Mouse (Mus musculus) MEL-GATA-1-ER (cell line): ENCODE results near the gene Ino80d.
A peak's percentile ranks its signal among the peaks of the same experiment; 100 is the strongest.

Experiments used
- DNase-seq: peaks from one replicate; pipeline ENCODE4 v3.0.0-alpha.2; 2012; ENCODE audit warnings: low read depth; ENCODE audit errors: extremely low read depth

The Ino80d gene

DNA sequence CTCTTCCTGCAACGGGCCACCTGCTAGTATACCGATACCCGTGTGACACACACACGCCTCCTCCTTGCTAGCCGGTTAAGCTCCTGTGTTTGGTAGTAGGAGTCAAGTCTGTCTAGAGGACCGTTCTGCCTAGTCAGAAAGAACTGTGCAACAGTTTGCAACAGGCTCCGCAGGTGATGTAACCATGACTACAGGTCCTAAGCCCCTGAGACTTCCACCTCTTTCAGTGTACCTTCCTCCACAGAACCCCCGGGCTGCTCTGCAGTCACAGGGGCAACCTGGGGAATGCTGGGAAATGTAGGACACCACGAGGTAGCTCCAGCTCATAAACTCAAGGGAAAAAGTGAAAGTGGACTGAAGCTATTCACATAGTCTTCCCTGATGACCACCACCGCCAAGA is 123.4 kb downstream of the Ino80d start:
- no peak for DNase-seq

DNA sequence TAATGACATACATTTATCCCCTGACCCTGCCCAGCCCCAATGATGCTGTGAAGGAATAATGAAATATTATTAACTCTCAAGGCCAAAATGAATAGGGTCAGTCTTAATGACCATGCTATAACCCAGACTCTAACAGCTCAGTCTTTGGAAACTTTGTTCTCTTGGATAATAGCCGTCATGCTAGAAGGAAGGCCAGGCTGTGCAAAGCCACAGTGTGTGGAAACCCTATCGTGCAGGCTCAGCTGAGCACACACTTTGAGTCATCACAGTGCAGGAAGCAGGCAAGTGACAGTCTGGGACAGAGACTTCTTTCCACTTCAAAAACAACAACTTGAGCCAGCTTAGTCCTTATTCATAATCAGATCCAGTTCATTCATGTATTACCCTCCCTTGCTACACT is 126.9 kb downstream of the Ino80d start:
- no peak for DNase-seq

DNA sequence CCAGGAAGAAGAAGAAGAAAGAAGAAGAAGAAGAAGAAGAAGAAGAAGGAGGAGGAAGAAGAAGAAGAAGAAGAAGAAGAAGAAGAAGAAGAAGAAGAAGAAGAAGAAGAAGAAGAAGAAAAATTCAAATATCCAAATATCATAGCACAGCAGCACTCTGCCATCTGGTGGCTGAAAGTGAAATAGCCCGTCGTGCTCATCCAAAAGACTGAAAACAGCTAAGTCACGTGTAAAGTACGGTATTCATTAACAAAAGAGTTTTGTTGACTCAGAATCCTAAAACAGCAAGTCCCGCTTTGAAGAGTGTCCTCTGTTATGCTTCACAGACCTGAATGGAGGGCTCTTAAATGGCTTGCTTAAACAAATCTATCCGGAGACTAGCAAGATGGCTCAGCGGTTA is 128.2 kb downstream of the Ino80d start:
- DNase-seq: peak; percentile 12

DNA sequence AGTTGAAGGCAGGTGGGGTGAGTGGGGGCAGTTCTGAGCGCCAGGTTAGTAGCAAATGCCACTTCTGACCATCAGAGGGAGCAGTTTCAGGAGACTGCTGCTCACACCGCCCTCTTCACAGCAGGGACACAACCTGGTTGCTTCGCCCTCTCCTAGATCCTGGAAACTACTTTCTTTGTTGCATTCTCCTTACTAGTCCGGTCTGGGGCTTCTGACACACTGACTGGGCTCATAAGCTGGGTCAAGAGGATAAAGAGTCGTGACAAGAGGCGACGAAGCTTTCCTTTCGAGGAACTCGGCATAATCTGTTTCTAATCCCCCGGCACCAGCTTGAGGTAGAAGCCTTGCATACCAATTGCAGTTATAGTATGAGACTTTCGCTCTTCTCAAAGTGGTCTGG is 129.9 kb downstream of the Ino80d start:
- DNase-seq: no peak

DNA sequence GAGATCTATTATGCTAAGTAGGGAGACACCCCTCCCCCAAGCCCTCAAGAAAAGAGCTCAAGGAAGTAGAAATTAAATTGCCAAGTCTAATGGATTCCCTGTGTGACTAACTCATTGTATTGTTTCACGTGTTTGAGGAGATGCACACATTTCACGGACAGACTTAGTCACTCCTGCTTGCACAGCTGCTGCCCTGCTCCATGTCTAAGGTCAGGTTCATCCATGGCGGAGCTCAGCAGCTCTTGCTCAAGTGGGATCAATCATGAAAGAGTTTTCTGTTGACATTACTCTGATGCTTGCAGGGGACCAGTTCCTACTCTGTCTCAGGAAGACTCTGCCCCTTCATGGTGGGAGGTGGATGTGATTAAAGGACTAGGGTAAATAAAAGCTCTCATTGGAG is 137.7 kb downstream of the Ino80d start:
- DNase-seq: no peak

DNA sequence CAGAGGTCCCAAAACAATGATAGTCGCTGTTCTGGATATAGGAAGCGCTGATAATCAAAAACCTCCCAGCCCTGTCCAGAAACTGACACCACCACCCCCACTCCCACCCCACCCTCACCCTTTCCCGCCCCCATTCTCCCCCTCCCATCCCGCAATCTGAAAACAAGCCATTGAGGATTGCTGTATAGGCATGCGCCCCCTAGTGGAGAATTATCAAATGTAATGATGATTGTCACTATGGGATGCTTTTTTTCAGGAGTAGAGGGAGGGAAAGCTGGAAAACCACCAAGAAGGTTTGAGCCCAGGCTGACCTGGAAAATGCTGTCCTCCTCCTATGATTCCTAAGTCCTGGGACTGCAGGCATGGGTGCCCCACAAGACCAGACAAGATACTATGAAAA is 147.6 kb downstream of the Ino80d start:
- no peak for DNase-seq

DNA sequence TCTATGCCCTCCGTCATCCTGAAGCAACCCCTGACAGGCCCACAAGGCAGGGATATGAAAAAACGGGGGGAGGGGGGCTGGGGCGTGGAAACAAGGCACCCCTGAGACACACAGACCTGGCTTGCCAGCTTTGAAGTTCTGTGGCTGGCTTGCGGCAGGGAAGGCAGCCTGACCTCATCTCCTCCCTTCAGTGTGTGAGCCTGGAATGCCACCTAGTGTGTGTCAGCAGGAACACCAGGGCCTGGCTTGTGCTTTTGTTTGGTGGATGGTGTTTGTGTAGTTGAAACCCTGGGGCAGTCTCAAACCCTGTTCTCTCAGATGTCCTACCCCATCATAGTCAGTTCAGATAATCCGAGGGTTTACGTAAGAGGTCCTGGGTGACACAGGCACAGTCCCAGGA is 150.2 kb downstream of the Ino80d start:
- DNase-seq: no peak

DNA sequence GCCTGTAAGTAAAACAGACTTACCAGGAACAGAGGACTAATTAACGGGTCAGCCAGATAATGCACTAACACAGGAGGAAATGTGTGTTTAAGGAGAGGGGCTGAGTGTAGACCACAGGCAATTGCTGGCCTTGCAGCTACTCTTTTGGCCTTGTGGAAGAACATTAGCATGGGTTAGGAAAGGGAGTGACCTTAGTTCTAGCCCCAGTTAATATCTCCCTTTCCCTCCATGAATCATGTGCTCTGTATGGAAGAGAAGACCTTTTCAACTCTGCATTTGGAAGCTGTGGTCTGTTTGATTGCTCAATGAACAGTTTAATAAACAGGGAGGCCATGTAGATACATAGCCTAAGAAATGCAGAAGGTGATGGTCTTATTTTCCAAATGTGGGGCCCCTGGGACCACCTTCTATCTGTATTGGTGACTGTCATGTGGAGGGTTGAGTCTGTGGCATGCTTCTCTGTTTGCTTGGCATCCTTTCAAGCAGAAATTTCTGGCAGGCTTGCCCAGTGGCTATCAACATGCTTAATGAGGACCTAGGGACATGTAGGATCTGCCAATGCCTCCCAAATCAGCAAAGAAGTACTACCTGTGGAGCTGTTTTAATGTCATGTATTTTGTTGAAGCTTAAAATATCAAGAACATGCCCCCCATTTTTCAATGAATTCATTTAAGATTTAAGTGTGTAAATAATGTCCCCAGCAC is 157.4 kb downstream of the Ino80d start:
- no peak for DNase-seq

DNA sequence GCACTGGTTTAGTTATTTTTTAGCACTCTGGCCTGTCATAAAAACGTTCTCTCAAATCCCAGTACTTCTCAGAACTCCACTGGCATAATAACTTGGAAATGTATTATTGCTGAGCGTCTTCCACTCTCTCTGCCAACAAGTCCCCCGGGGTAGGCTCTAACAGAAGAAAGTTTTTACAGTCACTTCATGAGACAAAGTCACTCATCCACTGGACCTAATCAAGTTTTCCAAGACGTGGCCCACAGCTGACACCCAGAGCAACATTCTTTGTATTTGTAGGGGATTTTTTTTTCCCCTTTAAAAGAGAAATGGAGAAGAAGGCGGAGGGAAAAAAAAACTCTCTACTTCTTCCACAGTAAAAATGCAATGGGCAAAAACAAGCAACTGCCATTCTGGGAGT is 157.9 kb downstream of the Ino80d start:
- DNase-seq: no peak

DNA sequence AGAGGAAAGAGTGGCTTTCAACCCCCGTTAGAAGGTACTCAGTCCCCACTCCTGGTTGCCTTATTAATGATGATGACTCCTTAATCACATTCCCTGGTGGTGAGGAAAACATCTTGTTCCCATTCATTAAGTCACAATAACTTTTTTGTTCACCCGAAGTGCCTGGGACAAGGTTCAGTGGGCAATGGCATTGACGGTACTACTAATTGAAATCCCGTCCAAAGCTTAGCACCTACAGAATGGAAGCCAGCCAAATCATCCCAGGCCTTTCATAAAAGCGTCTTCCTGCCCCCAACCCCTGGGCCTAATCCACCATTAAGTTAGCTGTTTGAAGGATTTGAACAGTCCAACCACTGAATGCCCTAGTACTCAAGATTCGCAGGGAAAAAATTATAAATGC is 159.1 kb downstream of the Ino80d start:
- no peak for DNase-seq

DNA sequence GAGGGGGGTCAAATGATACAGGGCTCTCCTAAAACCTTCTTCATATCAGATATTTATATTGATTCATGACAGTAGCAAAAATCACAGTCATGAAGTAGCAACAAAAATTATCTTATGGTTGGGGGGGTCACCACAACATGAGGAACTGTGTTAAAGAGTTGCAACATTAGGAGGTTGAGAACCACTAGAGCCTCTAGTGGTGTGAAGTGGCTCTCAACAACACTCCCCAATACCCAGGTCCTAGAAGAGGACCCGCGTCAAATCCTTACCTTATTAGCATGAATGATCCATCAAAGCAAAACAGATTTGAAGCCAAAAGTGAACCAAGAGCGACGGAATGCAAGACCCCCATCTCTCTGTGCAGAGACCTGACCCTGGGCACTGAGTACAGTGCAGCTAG is 161.4 kb downstream of the Ino80d start:
- no peak for DNase-seq

DNA sequence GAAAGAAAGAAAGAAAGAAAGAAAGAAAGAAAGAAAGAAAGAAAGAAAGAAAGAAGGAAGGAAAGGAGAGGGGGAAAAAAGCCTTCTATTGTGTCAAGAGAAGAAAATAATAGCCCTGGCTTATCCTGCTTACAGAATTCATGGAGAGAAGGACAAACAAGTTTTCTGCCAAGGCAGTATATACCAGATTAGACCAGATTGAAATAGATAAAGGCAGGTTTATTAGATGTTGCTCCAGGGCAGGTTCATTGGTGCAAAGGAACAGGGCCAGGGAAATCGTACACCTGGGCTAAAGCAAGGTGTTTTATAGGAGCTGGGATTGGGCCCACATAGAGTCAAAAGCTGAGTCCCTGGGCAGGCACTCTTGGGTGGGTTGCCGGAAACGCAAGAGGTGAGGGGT is 162.1 kb downstream of the Ino80d start:
- DNase-seq: no peak

DNA sequence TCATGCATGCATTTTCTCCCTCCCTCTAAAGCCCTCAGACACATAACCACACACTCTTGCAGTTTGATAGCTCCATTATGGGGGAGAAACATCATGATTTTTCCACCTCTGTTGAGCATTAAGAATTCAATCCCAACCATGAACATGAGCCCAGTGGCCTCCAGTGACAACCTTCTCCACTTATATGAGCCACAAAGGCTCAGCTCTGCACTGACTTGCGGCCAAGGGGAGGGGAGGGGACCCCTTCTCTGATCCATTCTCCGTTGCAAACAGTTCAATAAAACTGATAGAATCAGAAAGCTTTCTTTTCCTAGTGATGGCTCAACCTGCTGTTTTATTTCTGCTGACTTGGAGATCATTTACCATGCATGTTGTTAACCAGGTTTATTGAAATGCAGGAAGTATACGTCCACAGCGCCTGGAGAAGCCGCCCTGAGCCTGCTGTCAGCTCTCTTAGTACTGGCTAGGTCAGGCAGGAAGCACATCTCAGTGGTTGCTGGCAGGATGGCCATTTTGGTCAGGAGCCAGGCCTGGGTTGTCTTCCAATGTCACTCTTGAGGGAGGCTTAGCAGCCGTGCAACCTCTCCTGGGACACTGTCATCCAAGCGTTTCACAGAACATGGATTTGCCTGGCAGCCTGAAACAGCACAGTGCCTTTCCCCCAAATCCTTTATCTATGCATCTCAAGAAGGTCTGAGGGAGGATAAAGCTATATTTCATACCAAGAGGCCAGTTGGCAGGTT is 163.2 kb downstream of the Ino80d start:
- no peak for DNase-seq

DNA sequence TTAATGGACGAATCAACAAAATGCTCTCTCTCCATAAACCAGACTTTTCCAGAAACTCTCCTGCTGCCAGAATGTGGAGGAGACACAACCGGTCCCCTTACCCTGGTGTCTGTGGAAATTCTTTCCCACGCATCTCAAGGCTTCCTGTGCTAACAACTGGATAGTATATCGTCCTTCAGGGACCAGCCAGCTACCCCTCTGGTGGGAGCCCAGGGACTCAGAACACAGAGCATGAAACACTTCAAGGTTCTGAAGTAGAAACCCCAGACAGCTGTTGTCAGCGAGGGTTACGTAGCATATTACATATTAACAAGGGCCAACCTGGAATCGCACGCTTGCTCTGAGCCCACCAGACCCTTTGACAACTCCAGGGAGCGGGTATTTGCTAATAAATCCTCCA is 163.9 kb downstream of the Ino80d start:
- DNase-seq: no peak

DNA sequence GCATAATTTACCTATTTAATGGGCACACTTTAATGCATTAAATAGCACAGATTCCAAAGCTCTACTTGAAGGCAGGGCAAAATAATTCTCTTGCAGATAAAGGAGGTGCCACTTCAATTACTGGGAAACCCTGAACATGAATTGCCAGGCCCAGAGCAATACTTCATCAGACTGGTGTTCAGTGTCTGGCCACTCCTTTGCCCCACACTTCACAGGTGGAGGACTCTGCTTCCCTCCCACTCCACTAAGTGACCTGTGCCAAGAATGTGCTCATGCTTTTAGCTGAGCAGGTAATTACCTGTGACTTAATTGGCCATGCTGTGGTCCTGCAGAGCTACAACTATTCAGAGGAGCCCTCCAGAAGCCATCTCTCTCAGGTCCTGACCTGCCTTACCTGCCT is 166.7 kb downstream of the Ino80d start:
- DNase-seq: no peak

DNA sequence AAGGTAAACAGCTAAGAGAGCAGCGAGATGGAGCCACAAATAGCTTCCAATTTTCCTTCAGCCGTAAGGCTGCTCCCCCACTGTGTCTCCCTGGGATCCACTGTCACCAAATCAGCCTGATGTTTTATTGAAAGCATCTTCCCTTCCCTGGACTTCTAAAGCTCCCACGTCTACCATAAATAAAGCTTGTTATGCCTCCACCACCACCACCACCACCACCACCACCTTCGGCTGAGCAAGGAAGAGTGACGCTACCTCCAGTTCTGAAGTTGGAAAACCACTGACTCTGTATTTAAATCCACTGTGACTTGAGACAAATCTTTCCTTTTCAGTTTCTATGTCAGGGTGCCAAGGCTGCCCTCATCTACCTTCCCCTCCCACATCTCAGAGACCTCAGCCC is 167.5 kb downstream of the Ino80d start:
- DNase-seq: no peak

DNA sequence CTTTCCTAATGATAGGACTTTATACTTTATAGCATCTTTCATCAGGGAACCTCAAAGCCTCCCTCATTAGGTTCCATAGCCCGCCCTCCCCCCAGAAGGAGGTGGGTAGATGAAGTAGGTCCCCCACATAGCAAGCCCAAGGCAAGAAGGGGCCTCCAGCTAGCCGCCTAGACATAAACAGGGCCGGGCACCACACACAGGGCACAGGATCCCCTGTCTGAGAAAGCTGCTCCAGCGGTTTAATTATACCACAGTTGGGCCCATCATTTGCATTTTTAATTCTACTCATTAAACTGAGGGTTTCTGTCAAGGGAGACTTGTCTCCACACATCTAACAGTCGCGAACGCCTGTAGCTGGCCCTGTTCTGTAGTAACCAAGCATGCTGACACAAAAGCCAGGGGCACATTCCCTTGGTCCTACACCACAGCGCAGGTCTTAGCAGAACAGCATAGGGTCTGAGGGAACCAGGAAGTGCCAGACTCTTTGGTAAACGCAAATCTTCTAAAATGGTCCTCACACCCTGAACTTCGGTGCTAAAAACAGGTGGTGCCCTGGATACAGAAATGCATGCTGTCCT is 179.6 kb downstream of the Ino80d start:
- DNase-seq: no peak

DNA sequence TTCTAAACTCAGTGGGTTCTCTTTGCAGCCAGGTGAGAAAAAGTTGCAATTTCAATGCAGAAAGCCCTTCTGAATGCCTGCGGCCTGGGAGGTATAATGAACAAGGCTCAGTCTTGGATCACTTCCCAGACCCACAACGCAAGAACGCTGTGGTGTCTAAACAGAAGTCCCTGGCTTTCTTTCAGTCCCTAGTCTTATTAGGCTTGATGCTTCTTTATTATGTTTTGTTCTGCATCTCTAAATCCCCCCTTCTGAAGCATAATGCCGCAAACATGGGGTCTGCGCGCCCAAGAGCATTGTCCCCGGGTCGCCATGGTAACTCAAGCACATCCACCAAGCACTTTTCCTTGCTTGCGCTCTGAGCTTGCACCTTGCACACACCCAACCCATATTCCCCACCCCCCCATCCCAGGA is 180.4 kb downstream of the Ino80d start:
- DNase-seq: no peak

DNA sequence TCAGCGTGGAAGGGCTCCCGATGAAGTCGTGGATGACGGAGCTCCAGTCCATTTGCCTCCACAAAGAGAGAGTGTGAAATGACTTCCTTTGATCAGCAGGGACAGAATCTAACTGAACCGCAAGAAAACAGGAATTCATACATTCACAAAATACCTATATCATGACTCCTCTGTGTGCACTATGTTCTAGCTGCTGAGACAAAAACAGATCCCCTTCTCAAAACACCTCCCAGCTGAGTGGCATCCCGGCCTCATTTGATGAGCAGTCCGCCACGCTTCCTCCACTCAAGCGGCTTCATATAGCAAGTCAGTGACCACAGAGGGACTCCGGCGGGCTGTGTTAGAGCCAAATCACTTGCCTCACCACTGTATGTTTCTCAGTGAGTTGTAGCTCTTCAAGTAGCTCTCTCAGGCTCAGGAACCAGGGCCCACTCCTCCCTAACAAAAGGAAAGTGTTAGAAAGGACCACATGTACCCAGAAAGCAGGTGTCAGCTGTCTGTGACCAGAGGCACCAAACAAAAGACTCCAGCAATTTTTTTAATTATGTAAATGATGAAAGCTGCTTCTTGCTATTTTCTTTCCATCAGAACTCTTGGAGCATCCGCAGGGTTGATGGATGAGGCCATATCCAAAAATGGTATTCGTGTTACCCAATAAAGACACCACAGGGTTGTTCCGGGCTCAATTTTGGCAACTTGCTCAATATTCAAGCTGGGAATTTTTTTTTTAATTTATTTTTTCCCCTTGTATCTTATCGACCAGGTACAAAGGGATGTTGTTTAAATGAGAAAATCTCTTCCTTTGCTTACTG is 181.0 kb downstream of the Ino80d start:
- DNase-seq: no peak

DNA sequence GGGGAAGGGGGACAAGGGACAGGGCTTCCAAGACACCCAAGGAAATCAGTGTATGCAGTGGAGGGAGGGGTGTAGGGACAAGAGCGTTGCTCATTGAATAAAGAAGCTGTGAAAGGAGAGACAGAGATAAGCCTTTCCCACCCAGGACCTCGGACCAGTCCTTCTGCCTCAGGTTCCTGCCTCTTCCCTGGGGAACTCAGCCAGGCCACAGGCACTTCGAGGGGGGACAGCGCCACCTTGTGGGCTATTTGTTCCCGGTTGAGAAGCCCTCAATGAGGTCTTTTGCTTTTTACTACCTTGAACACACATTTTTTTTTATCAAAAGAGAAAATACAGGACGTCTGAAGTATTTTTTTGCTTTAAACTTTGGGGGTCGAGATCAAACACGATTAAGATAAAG is 185.0 kb downstream of the Ino80d start:
- no peak for DNase-seq

DNA sequence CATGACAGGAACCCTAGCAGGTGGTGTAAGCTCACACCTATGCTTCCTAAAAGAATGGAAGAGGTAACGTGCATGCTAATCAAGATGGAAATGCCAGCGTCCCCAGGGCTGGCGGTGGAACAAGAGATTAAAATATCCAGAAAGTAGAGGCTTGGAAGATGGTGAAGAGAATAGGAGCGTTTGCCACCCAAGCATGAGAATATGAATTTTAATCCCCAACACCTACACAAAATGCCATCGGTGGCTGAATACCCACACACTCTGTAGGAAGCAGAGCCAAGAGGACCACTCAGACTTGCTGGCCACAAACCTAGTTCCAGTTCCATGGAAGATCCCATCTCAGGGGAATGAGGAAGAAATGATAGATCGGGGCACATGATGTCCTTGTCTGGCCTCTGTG is 195.2 kb downstream of the Ino80d start:
- no peak for DNase-seq

DNA sequence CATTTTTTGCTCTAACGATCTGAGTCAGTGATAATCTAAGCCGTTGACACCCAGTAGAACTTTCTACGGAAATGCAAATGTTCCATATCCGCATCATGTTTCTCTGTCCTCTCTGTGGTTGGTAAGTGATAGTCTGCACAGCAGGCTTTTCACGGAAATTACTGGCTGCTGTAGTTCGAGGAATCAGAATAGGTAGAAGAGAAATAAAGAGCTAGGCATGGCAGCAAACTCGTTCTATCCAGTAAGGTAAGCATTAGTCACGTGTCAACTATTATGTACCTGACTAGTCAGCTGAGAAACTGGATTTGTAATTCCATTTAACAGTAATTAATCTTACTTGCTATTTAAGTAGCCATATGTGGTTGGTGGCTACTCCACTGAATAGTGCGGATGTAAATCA is 197.9 kb downstream of the Ino80d start:
- DNase-seq: no peak
